Comparison of ENCODE assay signal across 7 mouse cellular contexts in genomic region chr3:94930386-94931266, GRCm38 (mm10). TPM values are rescaled to one million over a fixed set of nuclear protein-coding genes. Genes with fewer than 3 reads are reported as not detected.
DNase-seq lines count a peak whose midpoint lies in the region; ATAC-seq and TF ChIP-seq lines count a peak whose summit lies in the region.
"Not testable (repeated sequence)": the region's sequence is repeated elsewhere in the genome, so short reads cannot be mapped to it uniquely, and the experiment has no call there.

No protein-coding gene starts in this region.

- H3K36me3 ChIP-seq in intestine, embryonic 15.5 days; kidney, postnatal 0 days (ENCODE audit: insufficient read depth, low read length); liver, embryonic 12.5 days; stomach, embryonic 14.5 days (ENCODE audit: control insufficient read depth, insufficient read depth, low read length): not testable (repeated sequence)

- DNase-seq in adrenal gland, postnatal 10 days, result peak; percentile 46
- peak; percentile 49 to 57 for DNase-seq in heart, adult 9 months (ENCODE audit: low spot score in 2 of 2)
- DNase-seq in kidney, postnatal 0 days (ENCODE audit: low spot score), result peak; percentile 86
- DNase-seq in lung, postnatal 10 days, result peak; percentile 74

- not testable (repeated sequence) for H3K27me3 ChIP-seq in intestine, embryonic 15.5 days (replicated peaks); kidney, postnatal 0 days (ENCODE audit: insufficient read depth, low read length); liver, embryonic 12.5 days (replicated peaks); stomach, embryonic 14.5 days (ENCODE audit: control insufficient read depth, insufficient read depth, low read length)

- not testable (repeated sequence) for H3K9ac ChIP-seq in intestine, embryonic 15.5 days; kidney, postnatal 0 days (ENCODE audit: low read depth, low read length); stomach, embryonic 14.5 days (replicated peaks; ENCODE audit: low read depth, low read length)
- H3K9ac ChIP-seq in liver, embryonic 12.5 days, result 0 out of 2 replicates have a peak overlapping the region, but pooled peaks have one; percentile 17

- not testable (repeated sequence) for H3K4me3 ChIP-seq in intestine, embryonic 15.5 days (replicated peaks); kidney, postnatal 0 days (replicated peaks; ENCODE audit: low read depth, low read length); liver, embryonic 12.5 days; stomach, embryonic 14.5 days (ENCODE audit: low read depth, low read length)

- not testable (repeated sequence) for TF ChIP-seq CTCF in kidney, postnatal 0 days (IDR thresholded peaks at IDR 0.05; ENCODE audit: low read depth)

- not testable (repeated sequence) for H3K9me3 ChIP-seq in intestine, embryonic 15.5 days; kidney, postnatal 0 days (replicated peaks; ENCODE audit: low read length); liver, embryonic 12.5 days (replicated peaks); stomach, embryonic 14.5 days (ENCODE audit: control insufficient read depth, low read depth, low read length)

- H3K4me1 ChIP-seq in intestine, embryonic 15.5 days (replicated peaks), result peaks cover 11% of the 10 kb centered on the region
- H3K4me1 ChIP-seq in kidney, postnatal 0 days (replicated peaks; ENCODE audit: insufficient read depth, low read length); stomach, embryonic 14.5 days (ENCODE audit: control insufficient read depth, insufficient read depth, low read length): not testable (repeated sequence)
- peaks cover 77% of the 10 kb centered on the region for H3K4me1 ChIP-seq in liver, embryonic 12.5 days

- H3K4me2 ChIP-seq in intestine, embryonic 15.5 days (replicated peaks); kidney, postnatal 0 days (ENCODE audit: low read length); liver, embryonic 12.5 days; stomach, embryonic 14.5 days (replicated peaks; ENCODE audit: low read depth, low read length): not testable (repeated sequence)

- H3K27ac ChIP-seq in intestine, embryonic 15.5 days, result 0 out of 2 replicates have a peak overlapping the region, but pooled peaks have one; percentile 22
- peak overlapping the region; percentile 77 for H3K27ac ChIP-seq in kidney, postnatal 0 days
- peak overlapping the region; percentile 71 for H3K27ac ChIP-seq in liver, embryonic 12.5 days
- peak overlapping the region; percentile 58; the same call in 1 of the 2 replicates for H3K27ac ChIP-seq in stomach, embryonic 14.5 days (ENCODE audit: low read length)

- 30% methylated on average over 7 of the region's 7 CpGs for WGBS in intestine, embryonic 15.5 days
- WGBS in kidney, postnatal 0 days, result 31% methylated on average over 7 of the region's 7 CpGs
- 55% methylated on average over 7 of the region's 7 CpGs for WGBS in liver, embryonic 12.5 days (ENCODE audit: insufficient replicate concordance)
- 43% methylated on average over 7 of the region's 7 CpGs for WGBS in stomach, embryonic 14.5 days

- ATAC-seq in intestine, embryonic 15.5 days; liver, embryonic 12.5 days; stomach, embryonic 14.5 days (ENCODE audit: insufficient number of reproducible peaks, insufficient read depth, low FRiP score, low read depth): not testable (repeated sequence)
- peak; percentile 19; the same call in 1 of the 2 replicates for ATAC-seq in kidney, postnatal 0 days (replicated peaks; ENCODE audit: low FRiP score, low read depth)

RNA-seq across cellular contexts. Expression of gene Selenbp1, which starts 2.2 kb away (rescaled TPM):
- 10 to 100 TPM; 73.8 to 78.3 TPM for total RNA-seq in adrenal gland, postnatal 10 days (2021)
- polyA plus RNA-seq in intestine, embryonic 15.5 days (2015; fragmentation: Nextera tagmentation; extraction: Ambion mirVana), result 108 and 123 TPM in 2 replicates
- polyA plus RNA-seq in kidney, postnatal 0 days (2015; fragmentation: Nextera tagmentation; extraction: Ambion mirVana), result 131 and 168 TPM in 2 replicates
- 53.9 and 54.0 TPM in 2 replicates for polyA plus RNA-seq in liver, embryonic 12.5 days (2016; fragmentation: Nextera tagmentation; extraction: Ambion mirVana)
- polyA plus RNA-seq in stomach, embryonic 14.5 days (2014; fragmentation: Nextera tagmentation; extraction: Ambion mirVana), result 86.2 and 89.6 TPM in 2 replicates

RNA-seq across cellular contexts. Expression of gene Rfx5, which starts 23.2 kb away (rescaled TPM):
- 10 to 100 TPM; 20.2 to 31.4 TPM for total RNA-seq in adrenal gland, postnatal 10 days (2021)
- 6.2 and 6.9 TPM in 2 replicates for polyA plus RNA-seq in intestine, embryonic 15.5 days (2015; fragmentation: Nextera tagmentation; extraction: Ambion mirVana)
- polyA plus RNA-seq in kidney, postnatal 0 days (2015; fragmentation: Nextera tagmentation; extraction: Ambion mirVana), result 5.9 and 6.8 TPM in 2 replicates
- 2.6 and 3.6 TPM in 2 replicates for polyA plus RNA-seq in liver, embryonic 12.5 days (2016; fragmentation: Nextera tagmentation; extraction: Ambion mirVana)
- polyA plus RNA-seq in stomach, embryonic 14.5 days (2014; fragmentation: Nextera tagmentation; extraction: Ambion mirVana), result 12.8 and 14.5 TPM in 2 replicates

RNA-seq across cellular contexts. Expression of gene Psmb4, which starts 43.9 kb away (rescaled TPM):
- 100 to 1,000 TPM; 283 to 296 TPM for total RNA-seq in adrenal gland, postnatal 10 days (2021)
- 293 and 336 TPM in 2 replicates for polyA plus RNA-seq in intestine, embryonic 15.5 days (2015; fragmentation: Nextera tagmentation; extraction: Ambion mirVana)
- polyA plus RNA-seq in kidney, postnatal 0 days (2015; fragmentation: Nextera tagmentation; extraction: Ambion mirVana), result 317 and 329 TPM in 2 replicates
- 207 and 214 TPM in 2 replicates for polyA plus RNA-seq in liver, embryonic 12.5 days (2016; fragmentation: Nextera tagmentation; extraction: Ambion mirVana)
- polyA plus RNA-seq in stomach, embryonic 14.5 days (2014; fragmentation: Nextera tagmentation; extraction: Ambion mirVana), result 334 and 336 TPM in 2 replicates

RNA-seq across cellular contexts. Expression of gene Pi4kb, which starts 43.9 kb away (rescaled TPM):
- total RNA-seq in adrenal gland, postnatal 10 days (2021), result 10 to 100 TPM; 43.1 to 45.3 TPM
- polyA plus RNA-seq in intestine, embryonic 15.5 days (2015; fragmentation: Nextera tagmentation; extraction: Ambion mirVana), result 19.8 and 22.6 TPM in 2 replicates
- 20.2 and 20.7 TPM in 2 replicates for polyA plus RNA-seq in kidney, postnatal 0 days (2015; fragmentation: Nextera tagmentation; extraction: Ambion mirVana)
- polyA plus RNA-seq in liver, embryonic 12.5 days (2016; fragmentation: Nextera tagmentation; extraction: Ambion mirVana), result 12.6 and 13.1 TPM in 2 replicates
- polyA plus RNA-seq in stomach, embryonic 14.5 days (2014; fragmentation: Nextera tagmentation; extraction: Ambion mirVana), result 24.7 and 32.8 TPM in 2 replicates

Comparison
In these comparisons a context has a peak if more than half of its experiments do, and no peak if none do; other contexts are left out.
1. H3K27ac ChIP-seq: peak in every context shown above with its lines; median percentile 77 in kidney, postnatal 0 days; 71 in liver, embryonic 12.5 days; 58 in stomach, embryonic 14.5 days; 22 in intestine, embryonic 15.5 days.